Mouse (Mus musculus): ENCODE data around the gene Cyp1b1.

GRCm38 (mm10) chr17:79746954-79747353 is 32.1 kb upstream of the Cyp1b1 start:
- TF ChIP-seq ZNF384 (IDR thresholded peaks at IDR 0.05; ENCODE audit: low read depth, low read length), result no peak
- no peak for TF ChIP-seq MAFK (IDR thresholded peaks at IDR 0.05; ENCODE audit: insufficient read depth, low read depth, low read length)
- no peak for TF ChIP-seq CHD2 (IDR thresholded peaks at IDR 0.05; ENCODE audit: low read depth, low read length)
